Mouse (Mus musculus) cortical plate, adult 2 months (tissue): ENCODE measurements at regions not wholly inside any gene's neighbourhood (a gene's known extent, or its start where the extent isn't known, plus 50 kb on each side); places are given as distances from the start of the nearest gene placed in this dataset.

Source experiments
- CTCF ChIP-seq: fragments of 200-500 bp; IDR thresholded peaks from 2 replicates; pipeline ENCODE4 v1.5.1; 2011; ENCODE audit warnings: mild to moderate bottlenecking, control low read depth, low read length; ENCODE audit not compliant: insufficient read depth; ENCODE audit errors: extremely low read depth
- POLR2A ChIP-seq: fragments of 200-500 bp; IDR thresholded peaks from 2 replicates; pipeline ENCODE4 v1.6.1; 2011; ENCODE audit warnings: mild to moderate bottlenecking, low read length, control low read depth; ENCODE audit not compliant: insufficient read depth; ENCODE audit errors: extremely low read depth

DNA sequence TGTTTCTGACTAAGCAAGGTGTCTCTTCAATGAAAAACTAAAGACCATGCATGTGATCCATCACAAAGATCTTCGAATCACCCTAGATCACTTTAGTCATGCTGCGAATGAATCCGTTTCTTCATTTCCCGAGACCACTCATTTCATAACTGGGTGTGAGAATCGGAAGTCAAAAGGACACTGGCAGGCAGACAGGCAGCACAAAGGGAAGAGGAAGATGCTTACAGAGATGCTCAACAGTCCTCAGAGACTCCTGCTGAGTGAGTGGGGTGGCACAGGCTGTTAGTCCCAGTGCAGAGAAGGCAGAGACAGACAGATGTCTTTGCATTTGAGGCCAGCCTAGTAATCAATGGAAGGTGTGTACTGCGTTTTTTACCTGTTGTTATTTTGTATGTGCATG lies 155.6 kb upstream of the Jmjd1c start:
- TF ChIP-seq POLR2A (no peak), CTCF (no peak)
